Mouse (Mus musculus) E14TG2a.4 (cell line): ENCODE data around the gene Plcb1.

Experiments
- CTCF ChIP-seq: conservative IDR thresholded peaks from 2 replicates; pipeline ENCODE4 v1.5.1; 2014; ENCODE audit warnings: low read length
- POU5F1 ChIP-seq: IDR thresholded peaks from 2 replicates; pipeline ENCODE4 v1.6.1; 2014; ENCODE audit warnings: low read length, borderline replicate concordance

GRCm38 (mm10) chr2:134910882-134911281 is 125.0 kb downstream of the Plcb1 start:
- TF ChIP-seq CTCF (no peak), POU5F1 (no peak)
